Mouse (Mus musculus) left cerebral cortex, postnatal 4 days (tissue): ENCODE data around the gene Abat. TPM values are rescaled to one million over a fixed set of nuclear protein-coding genes. Genes with fewer than 3 reads are reported as not detected.
"Not testable (repeated sequence)": the region's sequence is repeated elsewhere in the genome, so short reads cannot be mapped to it uniquely, and the experiment has no call there.

Experiments
- DNase-seq: peaks from one replicate; pipeline ENCODE4 v3.0.0-alpha.2; 2022
- intact Hi-C: fragments of 180-260 bp; cut with DNase I; formaldehyde crosslinking; loops from one replicate; pipeline ENCODE4 v1.15.1; 2025
- total RNA-seq, 2 experiments: library from RNA; stranded (reverse); gene quantifications; 2 replicates each; pipeline ENCODE4 v1.2.3; 2021

The Abat gene
- total RNA-seq, 2 experiments from 2014 or later: 53.4 to 67.4 TPM

- no peak for DNase-seq
- intact Hi-C loops: no loop called here
These were observed 19.2 kb downstream of the Abat start for GRCm38 (mm10) chr16:8532461-8532860.

- no peak for DNase-seq
- intact Hi-C loops: no loop called here
These were observed 19.7 kb downstream of the Abat start for GRCm38 (mm10) chr16:8532894-8533293.

DNA sequence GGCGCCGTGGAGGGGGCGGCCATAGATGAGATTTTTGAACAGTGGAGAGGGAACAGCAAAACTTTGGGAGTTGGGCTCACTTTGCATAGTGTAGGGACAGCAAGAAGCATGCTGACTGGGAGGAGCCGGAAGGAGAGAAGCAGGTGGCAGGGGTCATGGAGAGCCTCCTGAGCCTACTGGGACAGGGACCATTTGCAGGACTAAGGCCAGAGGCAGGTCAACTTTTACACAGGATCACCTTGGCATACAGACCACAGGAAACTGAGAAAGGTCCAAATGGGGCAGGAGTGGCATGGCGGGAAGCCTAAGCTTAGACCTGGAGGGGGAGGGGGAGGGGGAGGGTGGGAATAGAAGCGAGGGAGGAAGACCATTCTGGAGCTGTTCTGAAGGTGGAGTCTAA lies 20.2 kb downstream of the Abat start:
- intact Hi-C loops: no loop called here
- DNase-seq: no peak

- intact Hi-C loops: no loop called here
- no peak for DNase-seq
These were observed 21.4 kb downstream of the Abat start for GRCm38 (mm10) chr16:8534466-8535200.

GRCm38 (mm10) chr16:8535411-8535810 lies 22.2 kb downstream of the Abat start:
- intact Hi-C loops: no loop called here
- no peak for DNase-seq

- intact Hi-C loops: no loop called here
- DNase-seq: peak; percentile 67
These were observed 26.1 kb downstream of the Abat start for GRCm38 (mm10) chr16:8539150-8539865.

DNA sequence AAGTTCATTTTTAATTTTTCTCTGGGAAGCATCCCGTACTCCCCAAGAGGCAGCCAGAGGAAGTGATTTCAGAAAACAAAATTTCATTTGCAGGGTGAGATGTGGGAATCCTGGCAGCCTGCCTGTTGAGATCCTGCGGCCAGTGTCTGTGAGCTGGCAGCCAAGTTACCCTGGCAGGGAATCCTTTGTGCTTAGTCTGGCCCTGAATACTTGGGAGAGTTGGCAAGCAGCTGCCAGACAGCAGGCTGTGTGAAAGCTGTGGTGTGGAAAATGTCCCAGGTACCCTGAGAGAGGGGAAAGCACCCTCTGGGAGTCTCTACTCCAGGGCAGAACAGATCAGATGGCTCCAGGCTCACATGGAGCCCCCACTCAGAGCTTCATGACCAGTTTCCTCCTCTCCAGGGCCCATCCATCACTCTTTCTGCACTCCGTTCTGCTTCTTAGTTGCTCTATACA lies 27.7 kb downstream of the Abat start:
- intact Hi-C loops: no loop called here
- peak; percentile 97 for DNase-seq

- intact Hi-C loops: no loop called here
These were observed 34.6 kb downstream of the Abat start for GRCm38 (mm10) chr16:8547836-8548235.

GRCm38 (mm10) chr16:8549506-8549905 lies 36.3 kb downstream of the Abat start:
- intact Hi-C loops: no loop called here
- DNase-seq: no peak

More at GRCm38 (mm10) chr16:8547836-8548235, 34.6 kb downstream of the Abat start:
- DNase-seq: no peak

DNA sequence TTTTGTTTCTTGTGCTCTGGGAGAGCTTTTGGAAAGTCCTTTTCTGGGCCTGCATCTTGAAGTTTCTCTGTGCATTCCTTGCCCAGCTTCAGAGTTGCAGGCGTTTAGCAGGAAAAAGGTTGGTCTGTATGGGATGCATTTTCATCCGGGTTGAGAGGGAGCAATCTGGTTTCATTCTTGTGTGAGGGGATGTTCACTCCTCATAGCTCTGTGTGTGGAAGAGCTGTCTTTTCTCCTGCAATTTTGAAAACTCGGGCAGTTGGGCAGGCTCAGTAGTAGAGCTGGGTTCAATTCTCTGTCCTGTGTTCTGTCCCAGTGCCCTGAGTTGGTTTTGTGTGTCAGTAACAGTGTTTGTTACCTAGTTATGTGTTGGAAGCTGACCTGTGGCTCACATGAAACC lies 41.1 kb downstream of the Abat start:
- DNase-seq: no peak
- intact Hi-C loops: no loop called here

GRCm38 (mm10) chr16:8554751-8555150 lies 41.5 kb downstream of the Abat start:
- intact Hi-C loops: not testable (repeated sequence)

GRCm38 (mm10) chr16:8555371-8555770 lies 42.1 kb downstream of the Abat start:
- intact Hi-C loops, DNase-seq: not testable (repeated sequence)

More at GRCm38 (mm10) chr16:8554751-8555150, 41.5 kb downstream of the Abat start:
- not testable (repeated sequence) for DNase-seq

- intact Hi-C loops: no loop called here
- DNase-seq: no peak
These were observed 46.9 kb downstream of the Abat start for GRCm38 (mm10) chr16:8560079-8560478.

DNA sequence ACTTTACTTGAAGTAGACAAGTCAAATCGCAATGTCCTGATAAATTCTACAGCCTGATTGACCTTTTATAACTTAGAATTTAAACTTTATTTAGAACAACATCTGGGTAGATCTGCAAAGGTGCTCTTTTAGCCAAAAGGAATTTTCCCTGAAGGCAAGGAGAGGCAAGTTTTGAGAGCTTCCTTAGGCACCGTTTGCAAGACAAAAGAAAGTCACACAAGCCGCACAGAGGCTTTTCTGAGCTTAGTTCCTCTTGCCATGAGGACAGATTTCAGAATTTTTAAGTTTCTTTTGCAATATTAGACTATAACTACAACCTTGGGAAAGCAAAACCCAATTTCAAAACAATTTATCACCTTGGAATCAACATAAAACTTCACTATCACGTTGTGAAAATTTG lies 47.9 kb downstream of the Abat start:
- DNase-seq, intact Hi-C loops: not testable (repeated sequence)

GRCm38 (mm10) chr16:8561856-8562255 lies 48.6 kb downstream of the Abat start:
- DNase-seq, intact Hi-C loops: not testable (repeated sequence)

GRCm38 (mm10) chr16:8562827-8563226 lies 49.6 kb downstream of the Abat start:
- intact Hi-C loops, DNase-seq: not testable (repeated sequence)

GRCm38 (mm10) chr16:8564836-8565235 lies 51.6 kb downstream of the Abat start:
- intact Hi-C loops: no loop called here
- DNase-seq: no peak

GRCm38 (mm10) chr16:8565539-8565938 lies 52.3 kb downstream of the Abat start:
- intact Hi-C loops: no loop called here
- DNase-seq: no peak

GRCm38 (mm10) chr16:8566115-8566711 lies 53.0 kb downstream of the Abat start:
- DNase-seq: peak; percentile 56
- intact Hi-C loops: no loop called here

GRCm38 (mm10) chr16:8568881-8569280 lies 55.7 kb downstream of the Abat start:
- intact Hi-C loops: no loop called here
- DNase-seq: no peak

GRCm38 (mm10) chr16:8570336-8570735 lies 57.1 kb downstream of the Abat start:
- intact Hi-C loops: no loop called here

More at GRCm38 (mm10) chr16:8570336-8570735, 57.1 kb downstream of the Abat start:
- DNase-seq: no peak
